Mouse (Mus musculus) right cerebral cortex, postnatal 10 days (tissue): ENCODE data around the gene Iglon5.

Experiments
- DNase-seq, 2 experiments: peaks; one replicate each; pipeline ENCODE4 v3.0.0; 2021; ENCODE audit warnings: low spot score in 2 of 2

Gene Iglon5

GRCm38 (mm10) chr7:43465344-43466098 lies 24.4 kb downstream of the Iglon5 start:
- DNase-seq: peak; percentile 91 to 93

- DNase-seq: no peak
Measured at GRCm38 (mm10) chr7:43464864-43465343, 25.0 kb downstream of the Iglon5 start.

DNA sequence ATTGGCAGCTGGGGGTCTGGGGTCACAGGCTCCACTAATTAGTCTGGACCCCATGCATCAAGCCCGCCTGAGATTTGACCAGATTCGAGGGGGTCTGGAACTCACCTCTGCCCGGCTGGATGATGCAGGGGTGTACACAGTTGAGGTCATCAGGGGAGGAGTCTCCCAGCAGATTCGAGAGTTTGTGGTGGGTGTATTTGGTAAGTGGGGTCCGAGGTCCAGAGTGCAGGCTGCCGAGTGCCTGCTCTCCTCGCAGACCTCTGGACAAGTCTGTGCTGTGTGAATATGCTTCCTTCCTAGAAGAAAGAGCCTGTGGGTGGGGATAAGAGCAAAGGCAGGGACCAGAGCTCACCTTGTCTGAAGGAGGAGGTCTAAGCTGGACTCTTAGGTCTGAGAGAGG lies 25.9 kb downstream of the Iglon5 start:
- DNase-seq: no peak

DNA sequence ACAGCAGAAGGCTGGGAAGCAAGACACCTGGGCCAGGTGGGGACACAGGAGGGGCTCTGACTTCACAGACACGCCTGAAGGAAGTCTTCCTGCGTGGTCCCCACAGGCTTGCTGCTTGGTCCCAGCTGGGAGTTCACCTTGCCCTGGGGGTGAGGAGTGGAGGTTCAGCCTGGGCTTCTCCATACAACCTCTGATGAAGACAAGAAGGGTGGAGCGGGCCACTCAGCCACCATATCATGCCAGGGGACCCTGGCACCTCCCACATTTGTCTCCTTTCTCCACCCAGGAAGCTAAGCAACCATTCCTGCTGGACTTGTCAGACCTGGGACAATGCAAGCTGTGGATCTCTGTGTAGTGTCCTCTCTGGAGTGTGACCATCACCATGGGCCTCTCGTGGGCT lies 27.0 kb downstream of the Iglon5 start, which contains the start of gene Vsig10l:
TSS of gene Vsig10l (plus strand) at position 301 of the 400 bp plus-strand sequence.
- no peak for DNase-seq

GRCm38 (mm10) chr7:43454371-43454770 lies 35.5 kb downstream of the Iglon5 start:
- no peak for DNase-seq

- DNase-seq: no peak
Measured at GRCm38 (mm10) chr7:43453599-43454355, 36.1 kb downstream of the Iglon5 start.

GRCm38 (mm10) chr7:43452609-43453008 lies 37.3 kb downstream of the Iglon5 start:
- DNase-seq: no peak

DNA sequence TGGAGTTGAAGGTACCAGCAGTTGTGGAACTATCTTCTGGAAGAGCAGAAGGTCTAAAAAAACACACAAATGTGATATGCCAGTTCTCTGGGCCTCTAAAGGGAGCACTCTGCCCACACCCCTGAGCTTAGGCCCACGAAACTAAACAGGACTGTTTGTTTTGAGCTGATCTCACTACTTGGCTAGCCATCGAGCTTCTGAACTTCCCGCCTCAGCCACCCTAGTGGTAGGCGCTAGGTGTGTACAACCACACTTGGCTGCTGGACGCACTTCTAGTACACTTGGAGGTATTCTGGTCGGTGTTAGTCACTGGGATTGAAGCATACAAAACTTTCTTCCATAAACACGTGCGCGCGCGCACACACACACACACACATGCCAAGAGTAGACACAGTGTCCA lies 38.1 kb downstream of the Iglon5 start:
- no peak for DNase-seq

GRCm38 (mm10) chr7:43449811-43450210 lies 40.1 kb downstream of the Iglon5 start:
- DNase-seq: no peak

DNA sequence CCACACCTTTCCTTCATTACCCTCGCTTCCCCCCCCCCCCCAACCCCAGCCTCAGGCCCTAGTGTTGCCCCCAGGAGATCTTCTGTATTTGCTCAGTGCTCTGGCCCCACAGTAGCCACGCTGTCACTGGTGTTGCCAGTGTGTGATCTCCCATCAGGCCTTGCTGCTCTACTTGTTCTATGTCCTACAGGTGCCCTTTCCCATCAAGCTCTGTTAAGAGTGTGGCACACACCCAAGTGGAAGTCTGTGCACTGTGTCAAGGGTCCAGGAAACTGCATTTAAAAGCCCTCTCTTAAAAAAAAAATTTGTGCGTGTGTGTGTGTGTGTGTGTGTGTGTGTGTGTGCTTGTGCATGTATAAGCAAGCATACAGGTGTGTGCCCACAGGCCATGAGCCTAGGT lies 41.6 kb downstream of the Iglon5 start:
- no peak for DNase-seq

DNA sequence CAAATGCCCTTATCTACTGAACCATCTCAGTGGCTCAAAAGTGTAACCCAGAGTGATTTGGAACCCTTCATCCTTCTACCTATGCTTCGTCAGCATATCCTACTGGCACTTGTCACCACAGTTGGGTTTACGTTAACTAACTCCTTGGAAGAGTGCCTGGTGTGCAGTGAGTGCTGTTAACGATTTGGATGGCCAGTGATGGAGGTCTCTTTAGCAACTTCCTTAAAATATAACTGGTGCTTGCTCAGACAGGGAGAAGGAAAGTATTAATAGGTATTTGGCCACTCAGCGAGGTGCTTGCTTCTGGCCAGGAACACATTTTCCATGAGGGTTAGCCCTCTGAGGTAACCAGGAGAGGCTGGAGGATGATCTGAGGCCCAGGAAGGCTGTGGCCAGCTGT lies 42.1 kb downstream of the Iglon5 start:
- no peak for DNase-seq

DNA sequence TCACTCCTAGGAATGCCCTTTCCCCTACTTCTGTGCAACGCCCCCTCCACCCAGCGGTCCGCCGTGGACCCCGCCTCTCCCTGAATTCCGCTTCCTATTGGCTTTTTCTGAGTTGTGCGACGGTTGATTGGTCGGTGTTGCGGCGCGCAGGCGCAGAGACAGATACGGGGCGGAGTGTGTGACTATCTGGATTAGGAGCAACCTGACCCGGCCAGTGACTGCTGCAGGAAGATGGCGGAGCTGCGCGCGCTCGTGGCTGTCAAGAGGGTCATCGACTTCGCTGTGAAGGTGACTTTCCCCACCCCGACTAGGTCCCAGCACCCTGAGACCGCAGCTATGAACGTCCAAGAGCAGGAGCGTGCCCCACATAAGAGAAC lies 46.0 kb downstream of the Iglon5 start, which contains the start of the genes Etfb and Gm45233:
TSS of gene Etfb (plus strand) at position 167 of the 377 bp plus-strand sequence.
TSS of gene Gm45233 (plus strand) at position 212 of the 377 bp plus-strand sequence.
- peak; percentile 97 to 98 for DNase-seq

DNA sequence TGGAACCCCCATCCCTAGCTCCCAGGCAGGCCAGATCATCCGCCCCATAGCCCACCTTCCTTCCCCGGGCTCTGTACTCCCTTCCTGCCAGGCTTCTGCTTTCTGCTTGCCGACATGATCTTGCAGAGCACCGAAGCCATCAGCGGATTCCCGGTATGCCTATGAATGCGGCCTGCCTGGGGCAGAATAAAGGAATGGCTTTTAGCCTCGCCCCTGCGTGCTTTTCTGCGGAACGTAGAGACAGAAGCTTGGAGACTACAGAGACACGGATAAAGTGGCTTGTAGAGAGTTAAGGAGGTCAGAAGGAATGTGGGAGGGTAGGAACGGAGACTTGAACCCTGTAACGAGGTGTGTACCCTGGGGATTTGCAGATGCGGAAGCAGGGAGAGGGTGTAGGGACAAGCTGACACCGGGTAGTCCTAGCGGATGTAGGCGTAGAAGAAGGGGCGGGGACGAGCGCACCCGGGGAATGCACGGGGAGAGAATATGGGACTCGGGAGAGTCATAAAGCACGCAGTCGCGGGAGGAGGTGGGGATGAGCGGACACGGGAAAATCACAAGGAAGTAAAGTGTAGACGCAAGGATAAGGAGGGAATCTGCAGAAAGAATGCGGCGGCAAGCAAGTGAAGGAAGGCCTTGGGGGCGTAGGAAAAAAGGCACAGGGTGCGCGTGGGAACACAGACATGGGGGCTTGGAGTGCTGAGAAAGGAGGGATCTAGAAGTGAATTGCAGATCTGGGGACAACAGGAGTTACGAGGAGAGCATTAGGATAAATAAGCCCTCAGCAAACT lies 46.6 kb downstream of the Iglon5 start:
- peak; percentile 77 to 84 for DNase-seq

DNA sequence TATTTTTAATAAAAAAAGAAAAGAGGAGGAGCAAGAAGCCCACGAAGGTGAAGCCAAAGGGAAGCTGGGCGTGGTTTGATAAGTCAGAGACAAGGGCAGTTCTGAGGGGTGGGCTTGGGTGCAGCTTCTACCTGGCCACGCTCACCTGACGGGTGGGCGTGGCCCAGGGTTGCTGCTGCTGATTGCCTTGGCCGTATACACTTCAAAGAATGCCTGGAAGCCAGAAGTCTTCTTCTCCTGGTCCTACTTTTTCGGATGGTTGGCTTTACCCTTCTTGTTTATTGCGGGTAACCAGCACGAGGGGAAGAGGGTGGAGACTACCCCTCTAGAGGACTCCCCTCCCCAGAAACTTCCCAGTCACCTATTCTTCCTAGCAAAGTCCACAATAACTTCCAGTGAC lies 47.2 kb downstream of the Iglon5 start:
- no peak for DNase-seq

DNA sequence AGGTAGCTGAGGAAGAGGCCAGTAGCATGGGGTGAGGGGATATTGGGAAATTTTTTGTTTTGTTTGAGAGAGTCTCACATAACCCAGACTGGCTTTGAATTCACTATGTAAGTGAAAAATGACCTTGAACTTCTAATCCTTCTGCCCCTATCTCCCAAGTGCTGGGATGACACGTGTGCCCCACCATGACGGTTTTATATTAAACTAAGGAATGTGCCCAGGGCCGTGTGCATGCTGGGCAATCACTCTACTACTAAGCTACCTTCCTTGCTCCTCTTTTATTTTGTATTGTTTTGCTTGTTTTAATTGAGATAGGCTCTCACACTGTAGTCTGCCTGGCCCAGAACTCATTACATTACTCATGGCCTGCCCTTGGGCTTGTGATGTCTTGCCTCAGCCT lies 48.8 kb downstream of the Iglon5 start:
- no peak for DNase-seq

GRCm38 (mm10) chr7:43440482-43440881 lies 49.4 kb downstream of the Iglon5 start, which contains the start of gene Cldnd2:
Cldnd2 (plus strand) TSS chr7:43440782.
- no peak for DNase-seq

GRCm38 (mm10) chr7:43438611-43439010 lies 51.3 kb downstream of the Iglon5 start:
- DNase-seq: no peak

GRCm38 (mm10) chr7:43436341-43437255 lies 53.3 kb downstream of the Iglon5 start, which contains the start of gene Nkg7:
Nkg7 (plus strand) TSS chr7:43437073.
- no peak for DNase-seq

DNA sequence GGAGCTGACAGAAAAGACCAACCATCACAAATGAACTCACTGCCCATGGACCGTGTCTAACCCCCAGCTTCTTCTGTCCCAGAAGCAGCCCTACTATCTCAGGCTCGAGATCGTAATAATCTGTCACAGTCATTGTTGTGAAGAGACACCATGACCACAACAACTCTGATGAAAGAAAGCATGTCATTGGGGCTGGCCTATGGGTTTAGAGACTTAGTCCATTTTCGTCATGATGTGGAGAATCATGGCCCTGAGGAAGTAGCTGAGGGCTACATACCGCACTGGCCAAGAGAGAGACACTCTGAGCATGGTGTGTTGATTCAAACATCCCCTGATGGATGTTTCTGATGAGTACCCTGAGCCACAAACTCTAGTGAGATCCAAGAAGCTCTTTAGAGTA lies 55.2 kb downstream of the Iglon5 start:
- no peak for DNase-seq

- DNase-seq: no peak
Measured at GRCm38 (mm10) chr7:43432891-43433290, 57.0 kb downstream of the Iglon5 start.

DNA sequence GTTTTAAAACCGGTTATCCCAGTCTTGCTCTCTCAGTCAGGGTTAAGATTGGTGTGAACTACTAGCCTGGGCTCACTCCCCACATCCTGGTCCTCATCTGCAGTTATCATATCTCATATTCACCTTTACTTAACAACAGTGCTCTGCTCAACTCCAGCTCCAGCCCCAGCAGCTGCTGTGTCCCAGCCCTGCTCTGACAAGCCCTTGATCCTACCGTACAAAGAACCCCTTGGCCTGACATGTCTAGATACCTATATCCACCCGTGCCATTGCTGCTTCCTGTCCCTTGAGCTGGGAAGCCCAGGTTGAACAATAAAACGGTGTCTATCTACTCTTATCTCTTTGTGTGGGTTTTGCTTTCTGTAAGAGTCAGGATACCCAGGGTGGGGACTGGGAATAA lies 60.4 kb downstream of the Iglon5 start:
- no peak for DNase-seq
